Mouse (Mus musculus): ENCODE measurements around the gene Lmod3. TPM values are rescaled to one million over a fixed set of nuclear protein-coding genes. Genes with fewer than 3 reads are reported as not detected.

Gene Lmod3
- not detected for total RNA-seq (2021)
- long read RNA-seq, experiment 1, partial matches to known transcripts = 0 of 1 reads
- long read RNA-seq, experiment 1, other reads (novel, unspliced or antisense) = 1 of 1 reads
- long read RNA-seq, experiment 2 = 0 reads

GRCm38 (mm10) chr6:97252711-97253221 lies at the start of gene Lmod3:
Gene Lmod3, minus strand, starts transcription at chr6:97252759.
- intact Hi-C loops (cut with DNase I) = loop anchor here (5.0 kb wide), 1 partner anchor 490 kb away; no protein-coding TSS in a partner anchor
- Histone ChIP-seq H3K4me3 (no peak within 1 kb of the TSS), H3K27ac (no peak within 1 kb of the TSS)
- DNase-seq (ENCODE audit: extremely low spot score in 1 of 2, low spot score in 2 of 2) = no peak
- TF ChIP-seq CTCF (IDR thresholded peaks at IDR 0.05) = no peak

DNA sequence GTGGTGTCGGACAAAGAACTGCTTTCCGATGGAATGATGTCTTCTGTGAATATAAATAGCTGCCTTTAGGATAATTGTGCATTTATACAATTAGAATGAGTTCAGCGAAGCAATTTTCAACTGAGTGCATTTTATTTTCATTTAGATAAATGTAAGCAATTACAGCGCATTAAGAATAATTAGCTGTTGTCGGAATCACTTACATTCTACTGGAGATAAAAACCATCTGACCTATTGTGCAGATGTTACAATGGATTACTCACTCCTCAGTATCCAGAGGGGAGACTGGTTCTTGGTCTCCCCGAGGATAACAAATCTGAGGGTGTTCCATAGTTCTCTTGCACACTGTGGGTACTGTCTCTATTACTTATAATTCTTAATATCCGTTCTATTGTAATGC lies 49.7 kb upstream of the Lmod3 start:
- TF ChIP-seq CTCF (IDR thresholded peaks at IDR 0.05) = no peak
- H3K27ac ChIP-seq = no peak overlapping the region
- no peak for DNase-seq (ENCODE audit: extremely low spot score in 1 of 2, low spot score in 2 of 2)
- intact Hi-C loops (cut with DNase I) = no loop called here
- H3K4me3 ChIP-seq = no peak overlapping the region

DNA sequence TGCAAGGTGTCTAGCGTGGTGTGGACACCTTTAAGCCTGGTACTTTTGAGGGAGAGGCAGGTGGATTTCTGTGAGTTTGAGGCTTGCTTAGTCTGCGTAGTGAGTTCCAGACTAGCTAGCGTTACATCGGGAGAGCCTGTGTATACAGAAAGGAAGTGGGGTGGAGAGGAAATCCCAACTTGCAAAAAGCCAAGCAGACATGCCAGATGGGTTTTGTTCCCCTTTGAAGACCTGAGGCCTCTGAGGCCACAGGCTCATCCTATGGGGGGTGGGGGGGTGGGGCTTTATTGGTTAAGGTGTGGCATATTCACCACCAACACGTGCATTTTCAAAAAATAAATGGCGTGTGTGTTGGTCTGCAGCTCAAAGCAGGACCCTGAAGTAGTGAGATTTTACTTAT lies 48.1 kb upstream of the Lmod3 start:
- Histone ChIP-seq H3K27ac (no peak overlapping the region), H3K4me3 (no peak overlapping the region)
- TF ChIP-seq CTCF (IDR thresholded peaks at IDR 0.05) = no peak
- intact Hi-C loops (cut with DNase I) = no loop called here
- DNase-seq (ENCODE audit: extremely low spot score in 1 of 2, low spot score in 2 of 2) = no peak

DNA sequence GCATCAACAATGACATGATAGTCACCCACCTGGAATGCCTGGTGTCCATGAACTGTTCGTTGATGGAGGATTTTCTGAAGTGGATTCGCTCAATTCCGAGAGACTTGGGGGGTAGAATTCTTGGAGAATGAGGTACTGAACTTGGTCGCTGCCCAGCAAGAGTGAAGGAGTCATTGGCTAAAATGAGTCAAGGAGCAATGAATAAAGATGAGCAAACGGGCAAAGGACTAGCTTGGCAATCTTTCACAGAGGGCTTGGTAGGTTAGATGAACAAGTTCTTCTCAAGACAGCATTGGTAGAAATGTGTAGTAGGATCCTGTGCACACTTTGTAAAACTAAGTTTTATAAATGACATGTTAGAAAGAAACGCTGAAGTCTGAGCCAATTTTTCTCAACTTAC lies 47.6 kb upstream of the Lmod3 start:
- intact Hi-C loops (cut with DNase I) = no loop called here
- DNase-seq (ENCODE audit: extremely low spot score in 1 of 2, low spot score in 2 of 2) = no peak
- no peak overlapping the region for H3K4me3 ChIP-seq
- no peak overlapping the region for H3K27ac ChIP-seq
- TF ChIP-seq CTCF (IDR thresholded peaks at IDR 0.05) = no peak

DNA sequence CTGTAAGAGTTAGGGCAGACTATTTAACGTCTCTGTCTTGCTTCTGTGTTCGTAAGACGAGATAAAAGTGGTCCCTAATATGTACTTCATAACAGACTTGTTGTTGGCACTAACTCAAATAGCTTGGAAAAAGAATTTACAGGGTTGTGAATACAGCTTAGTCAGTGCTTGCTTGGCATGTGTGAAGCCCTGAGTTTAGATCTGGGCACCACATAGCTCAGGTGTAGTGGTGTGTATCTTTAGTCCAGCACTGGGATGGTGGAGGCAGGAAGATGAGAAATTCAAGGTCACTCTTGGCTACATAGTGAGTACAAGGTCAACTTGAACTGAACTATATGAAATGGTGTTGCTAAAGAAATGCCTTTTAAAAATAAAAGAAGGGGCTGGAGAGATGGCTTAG lies 44.6 kb upstream of the Lmod3 start:
- no peak for DNase-seq (ENCODE audit: extremely low spot score in 1 of 2, low spot score in 2 of 2)
- Histone ChIP-seq H3K4me3 (no peak overlapping the region), H3K27ac (no peak overlapping the region)
- TF ChIP-seq CTCF (IDR thresholded peaks at IDR 0.05) = no peak
- intact Hi-C loops (cut with DNase I) = no loop called here

- no peak for TF ChIP-seq CTCF (IDR thresholded peaks at IDR 0.05)
- Histone ChIP-seq H3K4me3 (no peak overlapping the region), H3K27ac (no peak overlapping the region)
- no peak for DNase-seq (ENCODE audit: extremely low spot score in 1 of 2, low spot score in 2 of 2)
- intact Hi-C loops (cut with DNase I) = no loop called here
These were observed 43.4 kb upstream of the Lmod3 start for GRCm38 (mm10) chr6:97295866-97296527.

GRCm38 (mm10) chr6:97295416-97295815 lies 42.9 kb upstream of the Lmod3 start:
- no peak overlapping the region for H3K27ac ChIP-seq
- intact Hi-C loops (cut with DNase I) = no loop called here
- H3K4me3 ChIP-seq = no peak overlapping the region
- no peak for TF ChIP-seq CTCF (IDR thresholded peaks at IDR 0.05)
- no peak for DNase-seq (ENCODE audit: extremely low spot score in 1 of 2, low spot score in 2 of 2)

DNA sequence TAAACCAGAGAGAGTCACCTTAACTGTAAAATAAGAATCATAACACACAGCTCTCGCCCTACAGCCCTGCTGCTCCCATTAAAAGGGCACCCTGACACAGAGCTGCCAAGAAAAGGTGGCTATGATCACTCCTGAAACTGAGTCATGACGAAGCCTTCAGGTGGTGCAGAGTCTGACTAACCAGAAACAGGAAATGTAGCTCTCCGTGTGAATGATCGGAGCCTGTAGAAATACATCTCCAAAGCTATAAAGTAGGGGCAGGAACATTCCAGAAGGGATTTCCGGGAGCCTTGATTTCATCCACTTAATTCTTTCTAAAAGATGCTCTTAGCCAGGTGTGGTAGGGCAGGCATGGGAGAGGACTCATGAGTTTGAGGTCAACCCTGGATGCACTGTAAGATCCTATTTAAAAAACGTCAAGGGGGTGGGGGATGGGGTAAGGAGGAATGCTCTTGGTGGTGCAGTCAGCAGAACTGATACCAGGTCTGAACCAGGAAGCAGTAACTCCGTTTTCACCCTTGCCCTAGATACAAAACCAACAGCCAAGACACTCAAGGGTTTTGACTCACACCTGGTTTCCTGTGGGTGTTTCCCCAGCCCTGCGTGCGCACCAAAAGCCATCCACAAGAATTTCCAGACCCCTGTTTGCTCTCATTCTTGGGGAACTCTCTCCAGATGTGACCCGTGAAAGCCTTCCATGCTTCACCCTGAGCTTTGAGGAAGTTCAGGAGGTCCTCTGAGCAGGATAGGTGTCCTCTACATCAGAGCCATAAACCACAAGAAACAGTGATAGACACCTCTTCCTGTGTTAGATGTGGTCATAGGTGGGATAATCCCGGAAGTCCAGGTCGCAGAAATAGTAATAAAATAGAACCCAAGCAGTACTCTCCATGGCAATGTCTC lies 41.4 kb upstream of the Lmod3 start:
- no peak for TF ChIP-seq CTCF (IDR thresholded peaks at IDR 0.05)
- no peak overlapping the region for H3K4me3 ChIP-seq
- no peak for DNase-seq (ENCODE audit: extremely low spot score in 1 of 2, low spot score in 2 of 2)
- H3K27ac ChIP-seq = no peak overlapping the region
- intact Hi-C loops (cut with DNase I) = no loop called here

- DNase-seq (ENCODE audit: extremely low spot score in 1 of 2, low spot score in 2 of 2) = no peak
These were observed 40.3 kb upstream of the Lmod3 start for GRCm38 (mm10) chr6:97292894-97293293.

DNA sequence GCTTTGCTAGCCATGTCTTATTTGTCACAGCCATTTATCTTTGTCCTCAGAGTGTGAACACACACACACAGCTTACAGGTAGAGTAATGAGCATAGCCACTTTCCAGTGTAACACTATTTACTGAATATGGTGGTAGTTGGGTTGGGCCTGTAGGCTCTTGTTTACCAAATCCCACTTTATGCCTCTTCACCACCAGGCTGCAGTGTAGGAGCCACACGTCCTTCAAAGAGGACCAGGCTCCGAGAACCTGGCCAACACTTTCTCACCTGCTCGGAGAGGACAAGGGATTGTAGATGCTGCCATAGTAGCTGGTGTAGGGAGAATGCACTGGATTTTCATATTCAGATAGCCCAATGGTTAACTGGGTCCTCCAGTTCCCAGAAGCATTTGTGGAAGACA lies 39.5 kb upstream of the Lmod3 start:
- intact Hi-C loops (cut with DNase I) = no loop called here
- TF ChIP-seq CTCF (IDR thresholded peaks at IDR 0.05) = no peak
- Histone ChIP-seq H3K27ac (no peak overlapping the region), H3K4me3 (no peak overlapping the region)
- no peak for DNase-seq (ENCODE audit: extremely low spot score in 1 of 2, low spot score in 2 of 2)

More at GRCm38 (mm10) chr6:97292894-97293293, 40.3 kb upstream of the Lmod3 start:
- H3K4me3 ChIP-seq = no peak overlapping the region
- intact Hi-C loops (cut with DNase I) = no loop called here
- H3K27ac ChIP-seq = no peak overlapping the region
- no peak for TF ChIP-seq CTCF (IDR thresholded peaks at IDR 0.05)

DNA sequence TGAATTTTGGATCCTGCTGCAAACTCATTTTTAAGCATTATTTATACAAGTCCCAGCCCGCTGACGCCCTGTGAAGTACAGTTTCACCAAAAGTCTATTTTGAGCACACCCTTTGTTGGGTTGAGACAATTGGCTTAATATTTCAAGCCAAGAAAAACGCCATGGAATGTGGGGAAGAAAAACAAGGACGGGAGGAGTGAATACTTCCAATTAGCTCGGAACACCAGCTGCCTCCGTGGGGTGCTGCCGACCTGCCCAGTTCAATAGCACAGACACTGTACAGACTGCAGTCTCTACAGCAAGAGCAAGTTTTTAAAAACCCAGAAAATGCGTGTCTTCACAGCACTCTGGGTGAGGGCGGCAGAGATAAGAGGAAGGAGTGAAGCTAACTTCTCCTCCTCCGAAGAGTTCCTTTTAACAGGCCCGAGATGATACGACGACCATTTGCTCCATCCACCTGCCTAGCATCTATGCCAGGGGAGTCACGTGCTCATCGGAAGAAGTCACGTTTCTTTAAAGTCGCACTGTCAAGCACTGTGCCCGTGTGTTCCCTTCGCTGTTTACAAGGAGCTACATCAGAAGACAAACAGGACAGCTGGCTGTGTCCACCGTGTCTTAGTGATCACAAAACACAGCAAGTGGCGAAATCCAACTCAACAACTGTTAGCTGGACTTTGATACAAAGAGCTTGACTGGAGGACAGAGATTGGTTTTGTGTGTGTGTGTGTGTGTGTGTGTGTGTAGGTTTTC lies 38.8 kb upstream of the Lmod3 start:
- TF ChIP-seq CTCF (IDR thresholded peaks at IDR 0.05) = no peak
- DNase-seq (ENCODE audit: extremely low spot score in 1 of 2, low spot score in 2 of 2) = no peak
- peak overlapping the region; percentile 54 for H3K27ac ChIP-seq
- intact Hi-C loops (cut with DNase I) = no loop called here
- H3K4me3 ChIP-seq = no peak overlapping the region

Data from left cerebral cortex, adult 2 months (tissue).